Mouse (Mus musculus): Measurements from ENCODE around the gene Fam104a. TPM values are rescaled to one million over a fixed set of nuclear protein-coding genes. Genes with fewer than 3 reads are reported as not detected.
"Not testable (repeated sequence)": the region's sequence is repeated elsewhere in the genome, so short reads cannot be mapped to it uniquely, and the experiment has no call there.

Gene Fam104a
- polyA plus RNA-seq, 1 experiment from 2014 or later, result 42.9 TPM

GRCm38 (mm10) chr11:113666205-113666604 lies 17.8 kb downstream of the Fam104a start:
- 89% methylated on average over 6 of the region's 6 CpGs for WGBS
- H3K4me2 ChIP-seq (ENCODE audit: low read length), result no peak overlapping the region
- DNase-seq, result no peak

GRCm38 (mm10) chr11:113664279-113664678 lies 19.7 kb downstream of the Fam104a start:
- Histone ChIP-seq H3K9ac (replicated peaks; ENCODE audit: low read length) (no peak overlapping the region), H3K27me3 (ENCODE audit: control insufficient read depth, insufficient read depth, low read length) (no peaks in the 10 kb centered on the region), H3K9me3 (ENCODE audit: control insufficient read depth, low read length) (no peaks in the 10 kb centered on the region), H3K4me1 (ENCODE audit: control insufficient read depth, insufficient read depth, low read length) (no peaks in the 10 kb centered on the region), H3K4me2 (ENCODE audit: low read length) (no peak overlapping the region), H3K36me3 (ENCODE audit: control insufficient read depth, insufficient read depth, low read length) (peaks cover 70% of the 10 kb centered on the region), H3K27ac (replicated peaks; ENCODE audit: low read depth, low read length) (no peak overlapping the region), H3K4me3 (replicated peaks; ENCODE audit: low read depth, low read length) (no peak overlapping the region)
- 68% methylated on average over 2 of the region's 2 CpGs for WGBS
- ATAC-seq (ENCODE audit: low FRiP score, low TSS enrichment) (no peak), DNase-seq (no peak)

More at GRCm38 (mm10) chr11:113666205-113666604, 17.8 kb downstream of the Fam104a start:
- Histone ChIP-seq H3K9me3 (ENCODE audit: control insufficient read depth, low read length) (no peaks in the 10 kb centered on the region), H3K36me3 (ENCODE audit: control insufficient read depth, insufficient read depth, low read length) (peaks cover 61% of the 10 kb centered on the region), H3K9ac (replicated peaks; ENCODE audit: low read length) (no peak overlapping the region), H3K4me3 (replicated peaks; ENCODE audit: low read depth, low read length) (no peak overlapping the region), H3K4me1 (ENCODE audit: control insufficient read depth, insufficient read depth, low read length) (no peaks in the 10 kb centered on the region), H3K27ac (replicated peaks; ENCODE audit: low read depth, low read length) (no peak overlapping the region), H3K27me3 (ENCODE audit: control insufficient read depth, insufficient read depth, low read length) (no peaks in the 10 kb centered on the region)
- ATAC-seq (ENCODE audit: low FRiP score, low TSS enrichment), result no peak

DNA sequence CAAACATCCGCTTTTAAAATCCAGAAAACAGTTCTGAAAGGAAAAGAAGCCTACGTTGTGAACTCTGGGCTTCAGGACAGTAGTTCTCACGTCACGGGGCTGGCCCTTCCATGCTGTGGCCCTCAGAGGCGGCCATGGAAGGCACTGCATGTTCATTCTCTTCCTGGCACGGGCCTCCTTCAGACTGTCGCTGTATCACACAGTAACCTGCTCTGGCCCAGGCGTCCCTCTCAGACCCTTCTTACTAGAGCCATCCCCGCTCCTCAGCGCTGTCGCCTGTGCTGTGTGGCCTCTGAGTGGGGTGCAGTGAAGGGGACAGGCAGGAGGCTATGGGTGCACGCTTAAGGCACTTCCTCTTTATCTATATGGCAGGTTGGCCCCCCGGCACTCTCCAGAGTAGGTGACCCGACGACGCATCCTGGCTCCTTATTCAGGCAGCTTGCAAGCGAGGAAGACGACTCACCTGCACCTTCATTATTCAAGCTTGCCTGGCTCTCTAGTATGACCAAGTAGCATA lies 22.1 kb downstream of the Fam104a start:
- DNase-seq (no peak), ATAC-seq (ENCODE audit: low FRiP score, low TSS enrichment) (no peak)
- Histone ChIP-seq H3K9ac (replicated peaks; ENCODE audit: low read length) (no peak overlapping the region), H3K27ac (replicated peaks; ENCODE audit: low read depth, low read length) (no peak overlapping the region), H3K27me3 (ENCODE audit: control insufficient read depth, insufficient read depth, low read length) (no peaks in the 10 kb centered on the region), H3K36me3 (ENCODE audit: control insufficient read depth, insufficient read depth, low read length) (peaks cover 77% of the 10 kb centered on the region), H3K4me2 (ENCODE audit: low read length) (no peak overlapping the region), H3K9me3 (ENCODE audit: control insufficient read depth, low read length) (no peaks in the 10 kb centered on the region), H3K4me3 (replicated peaks; ENCODE audit: low read depth, low read length) (no peak overlapping the region), H3K4me1 (ENCODE audit: control insufficient read depth, insufficient read depth, low read length) (no peaks in the 10 kb centered on the region)
- 93% methylated on average over 18 of the region's 18 CpGs for WGBS

DNA sequence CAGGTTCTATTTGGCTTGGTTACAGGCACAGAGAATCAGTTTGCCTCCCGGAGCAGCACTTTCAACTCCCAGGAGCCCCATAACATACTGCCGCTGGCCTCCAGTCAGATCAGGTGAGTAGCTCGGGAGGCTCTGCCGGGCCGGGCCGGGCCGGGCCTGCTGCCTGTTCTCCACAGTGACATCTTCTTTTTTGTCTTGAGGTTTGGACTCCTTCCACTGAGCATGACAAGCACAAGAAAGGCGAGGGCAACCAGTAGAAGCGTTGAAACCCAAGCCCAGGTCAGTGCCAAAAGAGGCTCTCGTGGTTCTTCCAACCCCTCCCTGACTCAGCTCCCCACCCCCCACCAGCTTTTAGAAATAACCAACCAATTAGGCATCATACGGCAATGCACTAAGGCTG lies 23.0 kb downstream of the Fam104a start:
- peaks cover 83% of the 10 kb centered on the region for H3K36me3 ChIP-seq (ENCODE audit: control insufficient read depth, insufficient read depth, low read length)
- H3K27me3 ChIP-seq (ENCODE audit: control insufficient read depth, insufficient read depth, low read length), result no peaks in the 10 kb centered on the region
- H3K4me2 ChIP-seq (ENCODE audit: low read length), result no peak overlapping the region
- DNase-seq (no peak), ATAC-seq (ENCODE audit: low FRiP score, low TSS enrichment) (no peak)
- 97% methylated on average over 11 of the region's 11 CpGs for WGBS
- no peak overlapping the region for H3K27ac ChIP-seq (replicated peaks; ENCODE audit: low read depth, low read length)
- no peak overlapping the region for H3K4me3 ChIP-seq (replicated peaks; ENCODE audit: low read depth, low read length)
- no peaks in the 10 kb centered on the region for H3K9me3 ChIP-seq (ENCODE audit: control insufficient read depth, low read length)
- no peaks in the 10 kb centered on the region for H3K4me1 ChIP-seq (ENCODE audit: control insufficient read depth, insufficient read depth, low read length)
- H3K9ac ChIP-seq (replicated peaks; ENCODE audit: low read length), result no peak overlapping the region

- H3K27ac ChIP-seq (replicated peaks; ENCODE audit: low read depth, low read length); DNase-seq; H3K4me2 ChIP-seq (ENCODE audit: low read length); H3K4me3 ChIP-seq (replicated peaks; ENCODE audit: low read depth, low read length); H3K4me1 ChIP-seq (ENCODE audit: control insufficient read depth, insufficient read depth, low read length); ATAC-seq (ENCODE audit: low FRiP score, low TSS enrichment); H3K27me3 ChIP-seq (ENCODE audit: control insufficient read depth, insufficient read depth, low read length); H3K9me3 ChIP-seq (ENCODE audit: control insufficient read depth, low read length); H3K9ac ChIP-seq (replicated peaks; ENCODE audit: low read length): not testable (repeated sequence)
- peaks cover 90% of the 10 kb centered on the region for H3K36me3 ChIP-seq (ENCODE audit: control insufficient read depth, insufficient read depth, low read length)
- WGBS, result 98% methylated on average over 3 of the region's 3 CpGs
These were observed 23.7 kb downstream of the Fam104a start for GRCm38 (mm10) chr11:113660213-113660612.

DNA sequence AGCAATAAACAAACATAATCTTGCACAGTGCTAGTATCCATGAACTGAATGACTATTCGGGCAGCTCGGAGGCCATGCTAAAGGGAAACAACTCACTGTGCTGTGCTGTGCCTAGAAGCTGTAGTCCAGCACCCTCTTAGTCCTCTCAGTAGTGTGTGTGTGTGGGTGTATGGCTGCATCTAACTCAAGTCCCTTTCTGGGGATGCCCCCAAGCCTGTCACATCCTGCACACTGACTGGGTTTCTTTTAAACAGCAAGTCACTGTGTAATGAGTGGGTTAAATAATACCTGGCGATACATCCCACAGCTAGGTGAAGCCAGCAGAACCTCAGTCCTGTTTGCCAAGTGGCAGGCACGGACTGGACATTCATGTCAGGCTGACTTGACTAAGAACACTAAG lies 25.2 kb downstream of the Fam104a start:
- Histone ChIP-seq H3K27ac (replicated peaks; ENCODE audit: low read depth, low read length) (no peak overlapping the region), H3K36me3 (ENCODE audit: control insufficient read depth, insufficient read depth, low read length) (peaks cover 97% of the 10 kb centered on the region), H3K9ac (replicated peaks; ENCODE audit: low read length) (no peak overlapping the region), H3K27me3 (ENCODE audit: control insufficient read depth, insufficient read depth, low read length) (no peaks in the 10 kb centered on the region), H3K9me3 (ENCODE audit: control insufficient read depth, low read length) (no peaks in the 10 kb centered on the region), H3K4me3 (replicated peaks; ENCODE audit: low read depth, low read length) (no peak overlapping the region), H3K4me1 (ENCODE audit: control insufficient read depth, insufficient read depth, low read length) (no peaks in the 10 kb centered on the region), H3K4me2 (ENCODE audit: low read length) (no peak overlapping the region)
- 90% methylated on average over 4 of the region's 4 CpGs for WGBS
- ATAC-seq (ENCODE audit: low FRiP score, low TSS enrichment), result no peak
- no peak for DNase-seq

- Histone ChIP-seq H3K4me3 (replicated peaks; ENCODE audit: low read depth, low read length) (no peak overlapping the region), H3K9me3 (ENCODE audit: control insufficient read depth, low read length) (no peaks in the 10 kb centered on the region), H3K4me1 (ENCODE audit: control insufficient read depth, insufficient read depth, low read length) (no peaks in the 10 kb centered on the region), H3K9ac (replicated peaks; ENCODE audit: low read length) (no peak overlapping the region), H3K27me3 (ENCODE audit: control insufficient read depth, insufficient read depth, low read length) (no peaks in the 10 kb centered on the region), H3K27ac (replicated peaks; ENCODE audit: low read depth, low read length) (no peak overlapping the region), H3K4me2 (ENCODE audit: low read length) (no peak overlapping the region), H3K36me3 (ENCODE audit: control insufficient read depth, insufficient read depth, low read length) (peaks cover 97% of the 10 kb centered on the region)
- ATAC-seq (ENCODE audit: low FRiP score, low TSS enrichment) (no peak), DNase-seq (no peak)
- 89% methylated on average over 8 of the region's 8 CpGs for WGBS
These were observed 25.6 kb downstream of the Fam104a start for GRCm38 (mm10) chr11:113658319-113658718.

- H3K9me3 ChIP-seq (ENCODE audit: control insufficient read depth, low read length), result no peaks in the 10 kb centered on the region
- ATAC-seq (ENCODE audit: low FRiP score, low TSS enrichment) (no peak), DNase-seq (no peak)
- 82% methylated on average over 4 of the region's 4 CpGs for WGBS
- H3K36me3 ChIP-seq (ENCODE audit: control insufficient read depth, insufficient read depth, low read length), result peaks cover 98% of the 10 kb centered on the region
- H3K27ac ChIP-seq (replicated peaks; ENCODE audit: low read depth, low read length), result no peak overlapping the region
- no peak overlapping the region for H3K9ac ChIP-seq (replicated peaks; ENCODE audit: low read length)
- H3K27me3 ChIP-seq (ENCODE audit: control insufficient read depth, insufficient read depth, low read length), result no peaks in the 10 kb centered on the region
- H3K4me1 ChIP-seq (ENCODE audit: control insufficient read depth, insufficient read depth, low read length), result no peaks in the 10 kb centered on the region
- H3K4me2 ChIP-seq (ENCODE audit: low read length), result no peak overlapping the region
- no peak overlapping the region for H3K4me3 ChIP-seq (replicated peaks; ENCODE audit: low read depth, low read length)
These were observed 26.7 kb downstream of the Fam104a start for GRCm38 (mm10) chr11:113657221-113657620.

GRCm38 (mm10) chr11:113656511-113656932 lies 27.4 kb downstream of the Fam104a start:
- H3K4me3 ChIP-seq (replicated peaks; ENCODE audit: low read depth, low read length), result no peak overlapping the region
- no peaks in the 10 kb centered on the region for H3K27me3 ChIP-seq (ENCODE audit: control insufficient read depth, insufficient read depth, low read length)
- ATAC-seq (ENCODE audit: low FRiP score, low TSS enrichment), result no peak
- H3K36me3 ChIP-seq (ENCODE audit: control insufficient read depth, insufficient read depth, low read length), result peaks cover 97% of the 10 kb centered on the region
- DNase-seq, result no peak
- no peak overlapping the region for H3K27ac ChIP-seq (replicated peaks; ENCODE audit: low read depth, low read length)
- H3K9ac ChIP-seq (replicated peaks; ENCODE audit: low read length), result no peak overlapping the region
- 94% methylated on average over 8 of the region's 8 CpGs for WGBS
- no peaks in the 10 kb centered on the region for H3K4me1 ChIP-seq (ENCODE audit: control insufficient read depth, insufficient read depth, low read length)
- no peak overlapping the region for H3K4me2 ChIP-seq (ENCODE audit: low read length)
- H3K9me3 ChIP-seq (ENCODE audit: control insufficient read depth, low read length), result no peaks in the 10 kb centered on the region

All from midbrain, embryonic 14.5 days (tissue).